Comparison of ENCODE assay signal across 25 mouse cellular contexts in genomic region chr8:45050451-45050850, GRCm38 (mm10). TPM values are rescaled to one million over a fixed set of nuclear protein-coding genes. Genes with fewer than 3 reads are reported as not detected.
DNase-seq lines count a peak whose midpoint lies in the region; TF ChIP-seq lines count a peak whose summit lies in the region.
"Had no signal": no experiment of that assay in that cellular context is flagged by ENCODE, and none has a peak within 500 bp of the region (broad histone marks: within the 10 kb centered on the region; RNA-seq: fewer than 3 reads in every experiment).

No protein-coding gene starts in this region.

- WGBS in midbrain, embryonic 10.5 days, result 92% methylated on average over 8 of the region's 8 CpGs

- peak; percentile 5 for DNase-seq in lung, postnatal 36 days
- DNase-seq in lung, postnatal 25 days (ENCODE audit: low spot score), result no peak
- peak; percentile 52 for DNase-seq in R1 (ENCODE audit: low read depth, low spot score)
- DNase-seq in spleen, postnatal 10 days (ENCODE audit: low spot score in 2 of 2), result no peak
- DNase-seq in midbrain, embryonic 10.5 days (ENCODE audit: low spot score), result no peak
- no peak for DNase-seq in right cerebral cortex, postnatal 36 days (ENCODE audit: low spot score in 2 of 2)
- DNase-seq: adrenal gland, adult 8-10 months; adrenal gland, postnatal 14 days; adrenal gland, postnatal 36 days; cerebellum, adult 11-12 months; cerebellum, adult 2 months; cerebellum, adult 9-10 months; cerebellum, postnatal 10 days; cerebellum, postnatal 25 days had no signal

- H3K36me3 ChIP-seq in E14TG2a.4 (ENCODE audit: insufficient read depth, low read length) (peaks cover 87% of the 10 kb centered on the region), ES-Bruce4 (ENCODE audit: control insufficient read depth, insufficient read depth, low read length, poor library complexity, severe bottlenecking) (peaks cover 43% of the 10 kb centered on the region)
- H3K36me3 ChIP-seq in midbrain, embryonic 10.5 days, result peaks cover 97% of the 10 kb centered on the region

- peaks cover 2% of the 10 kb centered on the region for H3K9me3 ChIP-seq in E14TG2a.4 (ENCODE audit: low read length)
- peaks cover 3% of the 10 kb centered on the region; the same call in 1 of the 2 replicates for H3K9me3 ChIP-seq in ES-Bruce4 (replicated peaks; ENCODE audit: control insufficient read depth, insufficient read depth, low read length, poor library complexity, severe bottlenecking)
- peaks cover 10% of the 10 kb centered on the region; the same call in 1 of the 2 replicates for H3K9me3 ChIP-seq in midbrain, embryonic 10.5 days (replicated peaks)
- H3K9me3 ChIP-seq: embryonic facial prominence, embryonic 10.5 days; embryonic facial prominence, embryonic 12.5 days; forebrain, embryonic 12.5 days had no signal

- H3K4me3 ChIP-seq in E14TG2a.4 (replicated peaks; ENCODE audit: low read length) (peak overlapping the region; percentile 41; the same call in 1 of the 2 replicates), ES-Bruce4 (ENCODE audit: low read depth, low read length) (no peak overlapping the region)
- H3K4me3 ChIP-seq in midbrain, embryonic 10.5 days, result no peak overlapping the region
- H3K4me3 ChIP-seq: embryonic facial prominence, embryonic 10.5 days; embryonic facial prominence, embryonic 12.5 days; forebrain, embryonic 12.5 days had no signal

- H3K27ac ChIP-seq in ES-Bruce4 (ENCODE audit: insufficient read depth, low read length), result 0 out of 2 replicates have a peak overlapping the region, but pooled peaks have one; percentile 11
- H3K27ac ChIP-seq in midbrain, embryonic 10.5 days (replicated peaks), result no peak overlapping the region
- H3K27ac ChIP-seq: embryonic facial prominence, embryonic 10.5 days; embryonic facial prominence, embryonic 12.5 days; forebrain, embryonic 12.5 days had no signal

- TF ChIP-seq POLR2A in ES-Bruce4 (IDR thresholded peaks at IDR 0.05; ENCODE audit: insufficient read depth, low read length), result no peak

- H3K9ac ChIP-seq in ES-Bruce4 (ENCODE audit: low read depth, poor library complexity, severe bottlenecking), result no peak overlapping the region
- H3K9ac ChIP-seq: embryonic facial prominence, embryonic 12.5 days; forebrain, embryonic 12.5 days had no signal

- no peak for TF ChIP-seq EP300 in ES-Bruce4 (IDR thresholded peaks at IDR 0.05; ENCODE audit: insufficient read depth, low read depth, low read length)

- H3K4me1 ChIP-seq in E14TG2a.4 (replicated peaks; ENCODE audit: low read depth, low read length), result peaks cover 18% of the 10 kb centered on the region
- H3K4me1 ChIP-seq in ES-Bruce4 (ENCODE audit: control insufficient read depth, insufficient read depth, low read length), result no peaks in the 10 kb centered on the region
- no peaks in the 10 kb centered on the region for H3K4me1 ChIP-seq in midbrain, embryonic 10.5 days
- H3K4me1 ChIP-seq: embryonic facial prominence, embryonic 10.5 days; embryonic facial prominence, embryonic 12.5 days; forebrain, embryonic 12.5 days had no signal

- TF ChIP-seq CTCF in E14TG2a.4 (conservative IDR thresholded peaks at IDR 0.05; ENCODE audit: low read length), result no peak
- TF ChIP-seq CTCF in ES-Bruce4 (IDR thresholded peaks at IDR 0.05; ENCODE audit: low read depth, low read length), result no peak

- no peaks in the 10 kb centered on the region for H3K27me3 ChIP-seq in E14TG2a.4 (ENCODE audit: insufficient read depth, low read length)
- no peaks in the 10 kb centered on the region for H3K27me3 ChIP-seq in ES-Bruce4 (ENCODE audit: control insufficient read depth, insufficient read depth, low read length, poor library complexity, severe bottlenecking)
- H3K27me3 ChIP-seq in midbrain, embryonic 10.5 days (ENCODE audit: low read depth, poor library complexity, severe bottlenecking), result no peaks in the 10 kb centered on the region
- H3K27me3 ChIP-seq: embryonic facial prominence, embryonic 12.5 days; forebrain, embryonic 12.5 days; Patski had no signal

RNA-seq across cellular contexts. Expression of gene Mtnr1a, which starts 18.5 kb away (rescaled TPM):
- not detected in 2 replicates for polyA plus RNA-seq in ES-Bruce4 (2011; ENCODE audit: insufficient read depth, insufficient read length, low read depth, missing spikeins)
- polyA plus RNA-seq in midbrain, embryonic 10.5 days (2016; fragmentation: Nextera tagmentation; extraction: Ambion mirVana), result 0.36 and 0.43 TPM in 2 replicates
- polyA plus RNA-seq: activated CD4-positive, CD25-positive, alpha-beta regulatory T cell, adult 4 months; C2C12; cortical plate, adult 2 months; embryonic facial prominence, embryonic 14.5 days; frontal cortex, adult 2 months; Patski had no signal

Comparison
In these comparisons a context has a peak if more than half of its experiments do, and no peak if none do; other contexts are left out.
1. DNase-seq: peak in lung, postnatal 36 days (single experiment) and R1 (single experiment); none in lung, postnatal 25 days (single experiment), spleen, postnatal 10 days (0 of 2), midbrain, embryonic 10.5 days (single experiment) and right cerebral cortex, postnatal 36 days (0 of 2).